Mouse (Mus musculus) ES-Bruce4 (cell line): ENCODE data around the gene Lax1. TPM values are rescaled to one million over a fixed set of nuclear protein-coding genes. Genes with fewer than 3 reads are reported as not detected.
"Not testable (repeated sequence)": the region's sequence is repeated elsewhere in the genome, so short reads cannot be mapped to it uniquely, and the experiment has no call there.

Experiments
- H3K27ac ChIP-seq: 2 replicates; pipeline ENCODE4 v1.5.1; 2012; ENCODE audit warnings: low read length, inconsistent platforms; ENCODE audit not compliant: insufficient read depth
- H3K27me3 ChIP-seq: 2 replicates; pipeline ENCODE4 v1.6.1; 2012; ENCODE audit warnings: mild to moderate bottlenecking, low read length, inconsistent platforms; ENCODE audit not compliant: control insufficient read depth, poor library complexity, insufficient read depth, severe bottlenecking
- H3K36me3 ChIP-seq: 2 replicates; pipeline ENCODE4 v1.6.1; 2012; ENCODE audit warnings: inconsistent platforms, mild to moderate bottlenecking, low read length, moderate library complexity; ENCODE audit not compliant: control insufficient read depth, poor library complexity, insufficient read depth, severe bottlenecking
- H3K4me1 ChIP-seq: one replicate; pipeline ENCODE4 v1.8.1; 2011; ENCODE audit warnings: low read length; ENCODE audit not compliant: control insufficient read depth, insufficient read depth
- H3K4me3 ChIP-seq: 2 replicates; pipeline ENCODE4 v1.5.1; 2011; ENCODE audit warnings: low read depth, mild to moderate bottlenecking, low read length
- H3K9ac ChIP-seq: 2 replicates; pipeline ENCODE4 v1.6.1; 2012; ENCODE audit warnings: low read depth, mild to moderate bottlenecking, inconsistent platforms; ENCODE audit not compliant: poor library complexity, severe bottlenecking
- H3K9me3 ChIP-seq: replicated peaks from 2 replicates; pipeline ENCODE4 v1.6.1; 2012; ENCODE audit warnings: mild to moderate bottlenecking, low read length, inconsistent platforms; ENCODE audit not compliant: control insufficient read depth, poor library complexity, insufficient read depth, severe bottlenecking
- CTCF ChIP-seq: IDR thresholded peaks from one replicate; pipeline ENCODE4 v1.8.1; 2011; ENCODE audit warnings: low read depth, low read length
- EP300 ChIP-seq: IDR thresholded peaks from 2 replicates; pipeline ENCODE4 v1.6.1; 2011; ENCODE audit warnings: low read depth, low read length; ENCODE audit not compliant: insufficient read depth
- POLR2A ChIP-seq: IDR thresholded peaks from one replicate; pipeline ENCODE4 v1.8.1; 2011; ENCODE audit warnings: low read length; ENCODE audit not compliant: insufficient read depth
- polyA plus RNA-seq: library from polyadenylated mRNA; stranded (reverse); fragments of >200 nt; gene quantifications from 2 replicates; pipeline ENCODE4 v1.2.4, GENCODE M21; 2011; ENCODE audit warnings: low read depth; ENCODE audit not compliant: missing spikeins, insufficient read depth, insufficient read length

The Lax1 gene
- polyA plus RNA-seq, 1 experiment: 1.5 TPM

- TF ChIP-seq CTCF (no peak), POLR2A (peak; percentile 92), EP300 (peak; percentile 64)
- Histone ChIP-seq H3K9ac (peak overlapping the region; percentile 99; the same call in 1 of the 2 replicates), H3K4me1 (peaks cover 8% of the 10 kb centered on the region), H3K9me3 (no peaks in the 10 kb centered on the region), H3K4me3 (peak overlapping the region; percentile 14; the same call in 1 of the 2 replicates), H3K36me3 (peaks cover 7% of the 10 kb centered on the region), H3K27me3 (no peaks in the 10 kb centered on the region), H3K27ac (peak overlapping the region; percentile 80)
Measured at GRCm38 (mm10) chr1:133667721-133668120, 22.2 kb downstream of the Lax1 start.

DNA sequence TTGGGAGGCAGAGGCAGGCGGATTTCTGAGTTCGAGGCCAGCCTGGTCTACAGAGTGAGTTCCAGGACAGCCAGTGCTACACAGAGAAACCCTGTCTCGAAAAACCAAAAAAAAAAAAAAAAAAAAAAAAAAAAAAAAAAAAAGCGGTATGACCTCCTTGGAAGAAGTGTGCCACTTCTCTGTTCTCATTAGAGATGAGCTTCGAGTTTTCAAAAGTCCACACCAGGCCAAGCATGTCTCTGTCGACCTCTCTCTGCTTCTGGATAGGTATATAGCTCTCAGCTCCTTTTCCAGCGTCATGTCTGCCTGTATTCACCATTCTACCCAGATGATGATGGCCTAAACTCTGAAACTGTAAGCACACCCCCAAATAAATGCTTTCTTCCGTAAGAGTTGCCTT lies 24.2 kb downstream of the Lax1 start:
- H3K36me3 ChIP-seq, H3K27me3 ChIP-seq, H3K4me1 ChIP-seq, H3K9me3 ChIP-seq: not testable (repeated sequence)
- Histone ChIP-seq H3K9ac (peak overlapping the region; percentile 82), H3K27ac (peak overlapping the region; percentile 84), H3K4me3 (peak overlapping the region; percentile 55)

DNA sequence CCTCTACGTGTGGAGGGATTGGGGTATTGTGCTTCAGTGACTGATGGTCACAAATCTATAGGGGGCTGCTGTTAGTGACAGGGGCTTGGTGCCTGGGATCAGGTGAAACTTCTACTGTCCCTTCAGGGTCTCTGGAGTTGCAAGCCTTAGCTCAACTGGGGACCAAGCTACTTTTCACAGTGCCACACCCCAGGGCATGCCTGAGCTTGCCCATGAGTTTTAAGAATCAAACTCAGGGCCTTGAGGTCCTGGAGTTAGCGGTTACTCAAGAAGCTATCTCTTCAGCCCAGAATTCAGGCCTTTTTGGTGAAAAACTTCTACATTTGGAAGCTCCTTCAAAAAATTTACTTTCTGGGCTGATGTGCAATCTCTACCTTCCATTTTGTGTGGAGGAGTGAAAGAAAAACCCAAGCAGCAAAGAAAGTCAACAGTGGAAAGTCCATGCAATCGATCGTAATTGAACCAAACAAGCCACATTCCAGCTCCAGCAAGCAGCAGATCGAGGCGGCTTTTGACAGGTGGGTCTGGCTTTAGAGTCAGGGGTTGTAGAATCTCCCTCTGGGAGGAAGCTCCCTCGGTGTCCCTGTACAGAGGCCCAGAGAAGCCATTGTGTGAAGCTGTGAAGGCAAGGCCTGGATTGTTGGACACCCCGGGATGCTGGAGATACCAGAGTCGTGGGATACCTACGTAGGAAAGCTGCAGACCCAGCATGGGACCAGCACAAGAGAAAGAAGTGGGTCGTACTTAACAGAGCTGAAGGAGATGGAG lies 25.5 kb downstream of the Lax1 start:
- peak; percentile 91 for TF ChIP-seq EP300
- no peak for TF ChIP-seq POLR2A
- TF ChIP-seq CTCF: no peak
- H3K4me1 ChIP-seq: peaks cover 6% of the 10 kb centered on the region
- peak overlapping the region; percentile 95 for H3K27ac ChIP-seq
- peak overlapping the region; percentile 82 for H3K9ac ChIP-seq
- no peaks in the 10 kb centered on the region for H3K9me3 ChIP-seq
- peak overlapping the region; percentile 86 for H3K4me3 ChIP-seq
- H3K27me3 ChIP-seq: no peaks in the 10 kb centered on the region
- peaks cover 14% of the 10 kb centered on the region for H3K36me3 ChIP-seq

DNA sequence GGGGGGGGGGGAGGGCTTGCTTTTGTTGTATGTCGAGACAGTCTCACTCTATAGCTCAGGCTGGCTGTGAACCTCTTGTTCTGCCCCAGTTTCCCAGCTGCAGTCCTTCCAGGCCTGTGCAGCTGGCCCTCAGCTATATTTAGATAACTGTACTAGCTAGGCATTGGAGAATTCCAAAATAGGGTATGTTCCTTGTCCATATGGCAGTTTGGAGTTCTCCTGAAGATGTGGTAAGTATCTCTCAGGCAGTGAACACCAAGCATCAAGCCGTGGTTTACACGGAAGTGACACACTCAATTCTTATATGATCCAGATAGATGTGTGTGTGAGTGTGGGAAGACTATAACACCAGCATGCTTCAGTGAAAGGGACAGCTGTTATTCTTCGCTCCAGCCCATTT lies 26.5 kb downstream of the Lax1 start:
- Histone ChIP-seq H3K27ac (peak overlapping the region; percentile 95), H3K36me3 (peaks cover 18% of the 10 kb centered on the region), H3K4me1 (peaks cover 6% of the 10 kb centered on the region), H3K9ac (peak overlapping the region; percentile 82), H3K27me3 (no peaks in the 10 kb centered on the region), H3K4me3 (no peak overlapping the region), H3K9me3 (no peaks in the 10 kb centered on the region)
- TF ChIP-seq POLR2A: no peak
- TF ChIP-seq EP300: no peak
- no peak for TF ChIP-seq CTCF

DNA sequence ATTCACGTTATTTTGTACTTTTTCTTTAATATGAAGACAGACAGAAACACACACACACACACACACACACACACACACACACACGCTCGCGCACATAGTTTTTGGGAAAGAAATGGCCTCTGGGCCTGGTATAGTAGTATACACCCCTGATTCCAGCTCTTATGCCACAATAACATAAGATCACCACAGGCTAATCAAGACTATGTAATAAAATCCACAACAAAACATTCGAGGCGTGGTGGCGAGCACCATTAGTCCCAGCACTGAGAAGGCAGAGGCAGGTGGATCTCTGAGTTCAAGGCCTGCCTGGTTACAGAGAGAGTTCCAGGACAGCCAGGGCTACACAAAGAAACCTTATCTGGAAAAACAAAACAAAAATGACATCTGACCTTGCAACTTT lies 27.0 kb downstream of the Lax1 start:
- Histone ChIP-seq H3K9me3 (no peaks in the 10 kb centered on the region), H3K27me3 (no peaks in the 10 kb centered on the region), H3K4me3 (no peak overlapping the region), H3K9ac (peak overlapping the region; percentile 82), H3K36me3 (peaks cover 23% of the 10 kb centered on the region), H3K4me1 (peaks cover 9% of the 10 kb centered on the region), H3K27ac (peak overlapping the region; percentile 95)
- TF ChIP-seq EP300 (no peak), POLR2A (no peak), CTCF (no peak)

DNA sequence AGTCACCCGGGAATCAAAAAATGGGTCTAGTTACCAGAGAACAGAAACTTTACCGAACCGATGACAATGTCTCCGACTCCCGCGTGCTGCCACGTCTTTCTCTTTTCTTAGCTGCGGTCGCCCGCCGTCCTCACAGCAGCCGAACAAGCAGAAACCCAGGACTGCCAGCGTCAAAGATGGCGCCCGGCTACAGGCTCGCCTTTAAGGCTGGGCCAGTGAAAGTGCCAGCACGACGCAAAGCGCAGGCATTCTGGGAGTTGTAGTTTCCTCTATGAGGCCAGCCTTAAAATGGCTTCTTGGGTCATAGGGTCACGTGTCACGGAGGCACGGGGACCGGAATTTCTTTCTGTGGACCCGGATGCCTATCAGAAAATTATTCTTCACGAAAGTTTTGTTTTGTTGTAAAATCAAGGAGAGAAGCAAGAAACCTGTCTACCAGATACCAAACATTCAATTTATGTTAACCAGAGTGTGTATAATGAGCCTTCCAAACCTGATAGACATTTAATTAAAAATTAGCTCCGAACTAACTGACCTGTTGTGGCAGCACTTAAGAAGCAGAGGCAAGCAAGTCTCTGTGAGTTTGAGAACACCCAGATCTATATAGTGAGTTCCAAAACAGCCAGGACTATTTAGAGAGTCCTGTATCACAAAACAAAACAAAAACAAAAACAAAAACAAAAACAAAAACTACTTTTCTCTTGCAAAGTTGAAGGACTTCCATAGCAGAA lies 28.5 kb downstream of the Lax1 start, which contains the start of gene Gm38394:
TSS of gene Gm38394 (minus strand) at position 116 of the 731 bp plus-strand sequence.
- TF ChIP-seq EP300 (peak; percentile 58; the same call in 1 of the 2 replicates), POLR2A (peak; percentile 16), CTCF (no peak)
- no peaks in the 10 kb centered on the region for H3K9me3 ChIP-seq
- peak within 1 kb of the TSS; percentile 87 for H3K4me3 ChIP-seq
- H3K9ac ChIP-seq: peak within 1 kb of the TSS; percentile 97
- peaks cover 9% of the 10 kb centered on the region for H3K4me1 ChIP-seq
- peaks cover 37% of the 10 kb centered on the region for H3K36me3 ChIP-seq
- no peaks in the 10 kb centered on the region for H3K27me3 ChIP-seq
- peak within 1 kb of the TSS; percentile 83 for H3K27ac ChIP-seq
